Mouse (Mus musculus) midbrain, postnatal 0 days (tissue): ENCODE measurements around the gene Soat1. TPM values are rescaled to one million over a fixed set of nuclear protein-coding genes. Genes with fewer than 3 reads are reported as not detected.
A peak's percentile ranks its signal among the peaks of the same experiment; 100 is the strongest.

Source experiments
- ATAC-seq: fragments of 200-750 bp; cut with Nextera tagmentation; 2 replicates; pipeline ENCODE4 v1.8.0; 2017; ENCODE audit warnings: moderate number of reproducible peaks, mild to moderate bottlenecking, moderate TSS enrichment, moderate library complexity; ENCODE audit not compliant: low FRiP score
- DNase-seq: peaks from one replicate; pipeline ENCODE4 v3.0.0-alpha.2; 2015; ENCODE audit warnings: low spot score
- H3K27ac ChIP-seq: fragments of 300-500 bp; sonication (generic); 2 replicates; pipeline ENCODE4 v1.5.1; 2014; ENCODE audit warnings: low read depth, mild to moderate bottlenecking, low read length, mixed read lengths
- H3K27me3 ChIP-seq: fragments of 300-500 bp; sonication (generic); 2 replicates; pipeline ENCODE4 v1.6.1; 2014; ENCODE audit warnings: low read length, control low read depth, mixed read lengths; ENCODE audit not compliant: insufficient read depth
- H3K36me3 ChIP-seq: fragments of 300-500 bp; sonication (generic); 2 replicates; pipeline ENCODE4 v1.6.1; 2014; ENCODE audit warnings: low read length, control low read depth, mixed read lengths; ENCODE audit not compliant: insufficient read depth
- H3K4me1 ChIP-seq: fragments of 300-500 bp; sonication (generic); 2 replicates; pipeline ENCODE4 v1.6.1; 2014; ENCODE audit warnings: mild to moderate bottlenecking, control low read depth, antibody characterized with exemption, low read length, mixed read lengths; ENCODE audit not compliant: insufficient read depth
- H3K4me2 ChIP-seq: fragments of 300-500 bp; sonication (generic); 2 replicates; pipeline ENCODE4 v1.6.1; 2014; ENCODE audit warnings: low read depth, mild to moderate bottlenecking, low read length, mixed read lengths; ENCODE audit not compliant: poor library complexity, severe bottlenecking
- H3K4me3 ChIP-seq: fragments of 300-500 bp; sonication (generic); 2 replicates; pipeline ENCODE4 v1.5.1; 2014; ENCODE audit warnings: low read depth, mild to moderate bottlenecking, low read length, moderate library complexity
- H3K9ac ChIP-seq: fragments of 300-500 bp; sonication (generic); replicated peaks from 2 replicates; pipeline ENCODE4 v1.6.1; 2014; ENCODE audit warnings: mild to moderate bottlenecking, low read length, moderate library complexity, mixed read lengths; ENCODE audit not compliant: poor library complexity, severe bottlenecking
- H3K9me3 ChIP-seq: fragments of 300-500 bp; sonication (generic); 2 replicates; pipeline ENCODE4 v1.6.1; 2016; ENCODE audit warnings: low read length, control low read depth
- CTCF ChIP-seq: IDR thresholded peaks from 2 replicates; pipeline ENCODE4 v1.5.1; 2016; ENCODE audit warnings: antibody characterized with exemption, mild to moderate bottlenecking
- WGBS: fragments of 180-500 bp; shearing (Covaris S2); extraction: QIAGEN DNeasy Blood & Tissue Kit; methylation state at CpG from one replicate; pipeline ENCODE4 v1.1.7; 2014; 5-methylcytosine and 5-hydroxymethylcytosine counted together
- polyA plus RNA-seq: library from polyadenylated mRNA; unstranded; fragments of >200 nt; fragmentation: Nextera tagmentation; extraction: Ambion mirVana; gene quantifications from 2 replicates; pipeline ENCODE4 v1.2.1, GENCODE M21; 2015
- total RNA-seq: library from RNA; depleted of rRNA; stranded (reverse); fragments of >200 nt; gene quantifications from 2 replicates; pipeline ENCODE4 v1.2.3, GENCODE M21; 2014

Gene Soat1
- total and polyA plus RNA-seq, 2 experiments from 2014 or later = 11.8 to 24.8 TPM

DNA sequence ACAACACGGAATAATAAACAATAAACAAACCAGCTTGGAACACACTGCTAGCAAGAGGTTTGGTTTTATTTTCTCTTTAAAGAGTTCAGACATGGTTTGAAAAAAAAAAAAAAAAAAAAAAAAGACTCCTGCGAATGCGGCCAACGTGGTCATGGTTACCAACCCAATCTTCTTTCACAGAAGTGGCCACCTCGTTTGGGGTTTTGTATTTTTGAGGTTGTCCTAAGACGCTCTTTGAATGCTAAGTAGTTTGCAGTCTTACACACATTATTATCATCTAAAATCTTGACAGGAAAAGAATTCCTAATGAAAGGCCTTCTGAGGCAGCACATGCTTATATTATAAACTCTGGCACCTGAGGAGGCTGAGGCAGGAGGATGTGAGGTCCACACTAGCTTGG is 45.7 kb downstream of the Soat1 start:
- no peak; the same call in 1 of the 2 replicates for ATAC-seq
- Histone ChIP-seq H3K27me3 (no peaks in the 10 kb centered on the region), H3K36me3 (no peaks in the 10 kb centered on the region), H3K9ac (no peak overlapping the region), H3K27ac (peak overlapping the region; percentile 57; the same call in 1 of the 2 replicates), H3K4me1 (no peaks in the 10 kb centered on the region), H3K4me2 (no peak overlapping the region), H3K9me3 (no peaks in the 10 kb centered on the region), H3K4me3 (no peak overlapping the region)
- no peak for TF ChIP-seq CTCF
- WGBS = 67% methylated on average over 6 of the region's 6 CpGs
- peak; percentile 76 for DNase-seq

DNA sequence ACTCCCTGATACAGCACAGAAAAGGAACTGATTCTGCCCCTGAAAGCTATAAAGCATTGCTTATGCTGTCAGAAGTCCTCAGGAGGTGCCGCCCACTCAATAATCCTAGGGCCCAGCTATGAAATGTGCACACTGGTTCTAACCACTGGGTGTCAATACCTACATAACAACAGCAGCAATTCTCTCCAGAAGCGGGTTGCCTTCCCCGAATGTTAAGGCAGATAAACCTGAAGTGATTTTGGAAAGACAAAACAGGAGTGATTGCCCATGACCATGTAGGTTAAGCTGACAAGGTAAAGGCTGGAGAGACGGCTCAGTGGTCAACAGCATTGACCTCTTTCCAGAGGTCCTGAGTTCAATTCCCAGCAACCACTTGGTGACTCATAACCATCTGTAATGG is 48.4 kb downstream of the Soat1 start:
- no peaks in the 10 kb centered on the region for H3K9me3 ChIP-seq
- TF ChIP-seq CTCF = no peak
- H3K4me3 ChIP-seq = no peak overlapping the region
- no peaks in the 10 kb centered on the region for H3K4me1 ChIP-seq
- WGBS = 93% methylated on average over 4 of the region's 4 CpGs
- H3K36me3 ChIP-seq = no peaks in the 10 kb centered on the region
- H3K27me3 ChIP-seq = no peaks in the 10 kb centered on the region
- H3K27ac ChIP-seq = no peak overlapping the region
- ATAC-seq = no peak
- H3K9ac ChIP-seq = no peak overlapping the region
- no peak for DNase-seq
- H3K4me2 ChIP-seq = no peak overlapping the region

GRCm38 (mm10) chr1:156424054-156424453 is 50.1 kb downstream of the Soat1 start:
- Histone ChIP-seq H3K4me2 (no peak overlapping the region), H3K27ac (no peak overlapping the region), H3K9ac (no peak overlapping the region), H3K9me3 (no peaks in the 10 kb centered on the region), H3K4me1 (no peaks in the 10 kb centered on the region), H3K36me3 (no peaks in the 10 kb centered on the region), H3K27me3 (no peaks in the 10 kb centered on the region), H3K4me3 (no peak overlapping the region)
- ATAC-seq (no peak), DNase-seq (no peak)
- 94% methylated on average over 3 of the region's 3 CpGs for WGBS
- TF ChIP-seq CTCF = no peak

DNA sequence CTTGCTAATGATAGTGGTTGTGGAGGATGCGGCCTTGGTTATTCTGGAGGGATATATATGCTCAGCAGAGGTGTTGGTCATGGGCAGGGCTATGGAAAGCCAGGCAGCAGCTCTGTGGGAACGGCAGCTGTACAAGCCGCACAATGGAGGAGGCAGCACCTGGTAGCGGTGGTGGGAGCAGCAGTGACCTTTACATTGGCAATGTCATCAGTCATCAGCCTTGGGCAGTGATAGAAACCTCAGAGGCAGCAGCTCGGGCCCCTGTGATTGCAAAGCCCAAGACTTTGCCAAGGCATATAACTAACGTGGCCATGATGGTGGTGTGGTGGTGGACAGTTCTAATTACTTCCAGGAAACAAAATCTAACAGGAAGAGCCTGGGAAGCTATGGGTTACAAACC is 50.6 kb downstream of the Soat1 start:
- H3K4me1 ChIP-seq = no peaks in the 10 kb centered on the region
- DNase-seq (no peak), ATAC-seq (no peak)
- TF ChIP-seq CTCF = no peak
- H3K4me2 ChIP-seq = no peak overlapping the region
- H3K9ac ChIP-seq = no peak overlapping the region
- no peak overlapping the region for H3K27ac ChIP-seq
- no peaks in the 10 kb centered on the region for H3K36me3 ChIP-seq
- H3K27me3 ChIP-seq = no peaks in the 10 kb centered on the region
- no peak overlapping the region for H3K4me3 ChIP-seq
- no peaks in the 10 kb centered on the region for H3K9me3 ChIP-seq
- WGBS = 95% methylated on average over 6 of the region's 6 CpGs

DNA sequence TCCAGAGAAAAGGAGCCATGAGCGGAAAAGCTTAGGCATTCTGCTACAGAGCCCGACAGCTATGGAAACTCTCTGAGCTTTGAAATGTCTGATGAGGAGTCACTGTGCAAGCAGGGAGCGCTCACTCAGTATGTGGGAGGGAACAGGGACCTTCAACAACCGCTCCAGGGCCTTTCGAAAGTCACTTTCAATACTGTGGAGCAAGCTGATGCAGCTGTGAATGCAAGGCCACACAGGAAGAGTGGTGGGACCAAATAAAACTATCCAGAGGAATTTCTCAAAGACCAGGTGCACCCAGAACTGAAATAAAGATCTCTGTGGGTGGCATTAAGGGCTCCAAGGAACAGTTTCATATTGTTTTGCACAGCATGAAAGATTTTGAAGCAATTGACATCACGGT is 51.3 kb downstream of the Soat1 start:
- Histone ChIP-seq H3K9ac (no peak overlapping the region), H3K9me3 (no peaks in the 10 kb centered on the region), H3K27ac (no peak overlapping the region), H3K4me3 (no peak overlapping the region), H3K36me3 (no peaks in the 10 kb centered on the region), H3K27me3 (no peaks in the 10 kb centered on the region), H3K4me1 (no peaks in the 10 kb centered on the region), H3K4me2 (no peak overlapping the region)
- ATAC-seq (no peak), DNase-seq (no peak)
- 70% methylated on average over 6 of the region's 6 CpGs for WGBS
- no peak for TF ChIP-seq CTCF

DNA sequence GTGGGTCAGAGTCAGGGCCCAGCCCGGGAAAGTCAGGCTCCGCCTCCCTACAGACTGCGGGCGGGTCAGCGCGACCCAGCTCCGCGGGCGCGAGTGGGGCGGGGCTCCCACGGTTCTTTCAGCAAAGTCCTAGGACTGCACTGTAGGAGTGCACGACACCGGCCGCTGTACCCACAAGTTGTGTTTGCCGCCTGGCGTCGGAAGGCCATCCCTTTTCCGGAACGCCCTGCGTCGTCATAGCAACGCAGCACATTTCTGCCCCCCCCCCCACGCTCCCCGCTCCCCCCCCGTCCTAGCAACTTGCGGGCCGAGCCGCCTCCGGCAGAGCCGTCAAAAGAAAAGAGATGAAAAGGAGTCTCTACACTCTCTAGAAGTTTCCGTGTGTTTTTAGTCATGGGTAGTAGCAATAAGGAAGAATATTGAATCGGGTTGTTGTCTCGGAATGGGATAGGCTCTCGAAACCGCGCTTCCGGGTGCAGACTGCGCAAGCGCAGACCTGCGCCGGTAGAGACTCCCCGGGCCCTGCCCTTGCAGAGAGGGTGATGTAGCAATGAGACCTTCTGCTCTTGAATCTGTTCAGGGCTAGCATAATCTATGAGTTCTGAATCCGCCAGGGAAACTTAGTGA is 53.3 kb downstream of the Soat1 start, which contains the start of gene Axdnd1:
Gene Axdnd1 (minus strand): TSS at position 489 of the 627 bp plus-strand sequence.
- Histone ChIP-seq H3K27me3 (no peaks in the 10 kb centered on the region), H3K27ac (no peak within 1 kb of the TSS), H3K4me2 (peak within 1 kb of the TSS; percentile 62), H3K9me3 (0 out of 2 replicates have a peak, but pooled peaks cover 4% of the 10 kb centered on the region), H3K36me3 (no peaks in the 10 kb centered on the region), H3K4me1 (no peaks in the 10 kb centered on the region), H3K4me3 (peak within 1 kb of the TSS; percentile 43), H3K9ac (peak within 1 kb of the TSS; percentile 39; the same call in 1 of the 2 replicates)
- TF ChIP-seq CTCF = peak; percentile 43
- peak; percentile 93 for ATAC-seq
- under 1% methylated on average over 44 of the region's 44 CpGs for WGBS
- DNase-seq = peak; percentile 88
